Mouse (Mus musculus) bone marrow macrophage, adult 2 months (primary cell): Measurements from ENCODE around the gene Cdc20b.

Experiments used
- CTCF ChIP-seq: IDR thresholded peaks from 2 replicates; pipeline ENCODE4 v1.5.1; 2012; ENCODE audit warnings: low read depth, mild to moderate bottlenecking, low read length, moderate library complexity
- POLR2A ChIP-seq: IDR thresholded peaks from 2 replicates; pipeline ENCODE4 v1.6.1; 2012; ENCODE audit warnings: mild to moderate bottlenecking, low read depth, low read length, borderline replicate concordance

GRCm38 (mm10) chr13:112996407-112996806, 38.5 kb upstream of the Cdc20b start:
- TF ChIP-seq POLR2A = no peak
- no peak for TF ChIP-seq CTCF
